ENCODE assay signal across 9 mouse cellular contexts in genomic region chr6:73221189-73221957, GRCm38 (mm10). TPM values are rescaled to one million over a fixed set of nuclear protein-coding genes. Genes with fewer than 3 reads are reported as not detected.
DNase-seq lines count a peak whose midpoint lies in the region; ATAC-seq and TF ChIP-seq lines count a peak whose summit lies in the region.
"Had no signal": no experiment of that assay in that cellular context is flagged by ENCODE, and none has a peak within 500 bp of the region (broad histone marks: within the 10 kb centered on the region; RNA-seq: fewer than 3 reads in every experiment).

Gene Dnah6, minus strand, starts transcription at chr6:73221651.

- TF ChIP-seq POLR2A in bone marrow macrophage, adult 2 months (IDR thresholded peaks at IDR 0.05; ENCODE audit: borderline replicate concordance, low read depth, low read length): no peak

- no peak within 1 kb of the TSS; the same call in 1 of the 2 replicates for H3K9ac ChIP-seq in embryonic facial prominence, embryonic 15.5 days
- H3K9ac ChIP-seq in heart, embryonic 11.5 days (ENCODE audit: low read depth, low read length): peak within 1 kb of the TSS; percentile 39
- peak within 1 kb of the TSS; percentile 27; the same call in 1 of the 2 replicates for H3K9ac ChIP-seq in kidney, embryonic 15.5 days
- 0 out of 2 replicates have a peak within 1 kb of the TSS, but pooled peaks have one; percentile 14 for H3K9ac ChIP-seq in limb, embryonic 15.5 days
- peak within 1 kb of the TSS; percentile 64 for H3K9ac ChIP-seq in midbrain, postnatal 0 days (replicated peaks; ENCODE audit: low read length, poor library complexity, severe bottlenecking)

- H3K4me3 ChIP-seq in bone marrow macrophage, adult 2 months (ENCODE audit: insufficient read depth, low read length): 0 out of 2 replicates have a peak within 1 kb of the TSS, but pooled peaks have one; percentile 10
- H3K4me3 ChIP-seq in embryonic facial prominence, embryonic 15.5 days (replicated peaks): peak within 1 kb of the TSS; percentile 40
- peak within 1 kb of the TSS; percentile 38 for H3K4me3 ChIP-seq in heart, embryonic 11.5 days (ENCODE audit: low read depth, low read length)
- H3K4me3 ChIP-seq in kidney, embryonic 15.5 days (replicated peaks): peak within 1 kb of the TSS; percentile 42
- peak within 1 kb of the TSS; percentile 38 for H3K4me3 ChIP-seq in limb, embryonic 15.5 days
- H3K4me3 ChIP-seq in midbrain, postnatal 0 days (ENCODE audit: low read depth, low read length): peak within 1 kb of the TSS; percentile 41

- peak within 1 kb of the TSS; percentile 67 for H3K4me2 ChIP-seq in embryonic facial prominence, embryonic 15.5 days (replicated peaks)
- peak within 1 kb of the TSS; percentile 73 for H3K4me2 ChIP-seq in heart, embryonic 11.5 days
- peak within 1 kb of the TSS; percentile 76 for H3K4me2 ChIP-seq in kidney, embryonic 15.5 days
- H3K4me2 ChIP-seq in limb, embryonic 15.5 days: peak within 1 kb of the TSS; percentile 61
- H3K4me2 ChIP-seq in midbrain, postnatal 0 days (ENCODE audit: low read depth, low read length, poor library complexity, severe bottlenecking): peak within 1 kb of the TSS; percentile 62

- no peak for TF ChIP-seq CTCF in bone marrow macrophage, adult 2 months (IDR thresholded peaks at IDR 0.05; ENCODE audit: low read depth, low read length)
- TF ChIP-seq CTCF in midbrain, postnatal 0 days (IDR thresholded peaks at IDR 0.05): no peak

- ATAC-seq in embryonic facial prominence, embryonic 15.5 days (ENCODE audit: insufficient number of reproducible peaks, low FRiP score, low TSS enrichment, low read depth): peak; percentile 96
- peak; percentile 92 for ATAC-seq in heart, embryonic 11.5 days (replicated peaks; ENCODE audit: insufficient number of reproducible peaks, low FRiP score, low TSS enrichment)
- peak; percentile 98 for ATAC-seq in kidney, embryonic 15.5 days (replicated peaks; ENCODE audit: low FRiP score)
- ATAC-seq in limb, embryonic 15.5 days (ENCODE audit: insufficient number of reproducible peaks, low FRiP score, low TSS enrichment, low read depth): peak; percentile 94
- peak; percentile 99 for ATAC-seq in midbrain, postnatal 0 days (ENCODE audit: low FRiP score)

- H3K27ac ChIP-seq in bone marrow macrophage, adult 2 months (ENCODE audit: insufficient read depth, low read depth, low read length): no peak within 1 kb of the TSS
- H3K27ac ChIP-seq in embryonic facial prominence, embryonic 15.5 days (replicated peaks): peak within 1 kb of the TSS; percentile 48; the same call in 1 of the 2 replicates
- peak within 1 kb of the TSS; percentile 91 for H3K27ac ChIP-seq in heart, embryonic 11.5 days (ENCODE audit: low read depth, low read length)
- H3K27ac ChIP-seq in kidney, embryonic 15.5 days: peak within 1 kb of the TSS; percentile 90
- no peak within 1 kb of the TSS for H3K27ac ChIP-seq in limb, embryonic 15.5 days
- H3K27ac ChIP-seq in midbrain, postnatal 0 days (ENCODE audit: low read depth, low read length): peak within 1 kb of the TSS; percentile 81

- peak; percentile 96 for DNase-seq in 3T3-L1 (ENCODE audit: low read depth, low spot score)
- DNase-seq in midbrain, postnatal 0 days (ENCODE audit: low spot score): peak; percentile 98
- peak; percentile 28 to 67 for DNase-seq in spleen, postnatal 10 days (ENCODE audit: low spot score in 2 of 2)

- no peaks in the 10 kb centered on the region for H3K36me3 ChIP-seq in embryonic facial prominence, embryonic 15.5 days
- H3K36me3 ChIP-seq in heart, embryonic 11.5 days (ENCODE audit: control insufficient read depth, insufficient read depth, low read length): no peaks in the 10 kb centered on the region
- no peaks in the 10 kb centered on the region for H3K36me3 ChIP-seq in kidney, embryonic 15.5 days
- H3K36me3 ChIP-seq in limb, embryonic 15.5 days: no peaks in the 10 kb centered on the region
- H3K36me3 ChIP-seq in midbrain, postnatal 0 days (ENCODE audit: insufficient read depth, low read length): no peaks in the 10 kb centered on the region
- H3K36me3 ChIP-seq: G1E had no signal

- H3K4me1 ChIP-seq in bone marrow macrophage, adult 2 months (ENCODE audit: control insufficient read depth, insufficient read depth, low read length): no peaks in the 10 kb centered on the region
- H3K4me1 ChIP-seq in embryonic facial prominence, embryonic 15.5 days: peaks cover 18% of the 10 kb centered on the region
- H3K4me1 ChIP-seq in heart, embryonic 11.5 days (ENCODE audit: control insufficient read depth, insufficient read depth, low read length): 0 out of 2 replicates have a peak, but pooled peaks cover 2% of the 10 kb centered on the region
- H3K4me1 ChIP-seq in kidney, embryonic 15.5 days: peaks cover 10% of the 10 kb centered on the region
- peaks cover 17% of the 10 kb centered on the region for H3K4me1 ChIP-seq in limb, embryonic 15.5 days
- H3K4me1 ChIP-seq in midbrain, postnatal 0 days (ENCODE audit: insufficient read depth, low read length): no peaks in the 10 kb centered on the region

- WGBS in embryonic facial prominence, embryonic 15.5 days: 29% methylated on average over 25 of the region's 25 CpGs
- WGBS in heart, embryonic 11.5 days (ENCODE audit: insufficient replicate concordance): 42% methylated on average over 25 of the region's 25 CpGs
- 33% methylated on average over 25 of the region's 25 CpGs for WGBS in kidney, embryonic 15.5 days
- WGBS in limb, embryonic 15.5 days: 30% methylated on average over 25 of the region's 25 CpGs
- 28% methylated on average over 25 of the region's 25 CpGs for WGBS in midbrain, postnatal 0 days

- no peaks in the 10 kb centered on the region for H3K27me3 ChIP-seq in embryonic facial prominence, embryonic 15.5 days
- no peaks in the 10 kb centered on the region for H3K27me3 ChIP-seq in heart, embryonic 11.5 days (ENCODE audit: control insufficient read depth, insufficient read depth, low read length)
- no peaks in the 10 kb centered on the region for H3K27me3 ChIP-seq in kidney, embryonic 15.5 days
- H3K27me3 ChIP-seq in limb, embryonic 15.5 days: no peaks in the 10 kb centered on the region
- no peaks in the 10 kb centered on the region for H3K27me3 ChIP-seq in midbrain, postnatal 0 days (ENCODE audit: insufficient read depth, low read length)

- H3K9me3 ChIP-seq in embryonic facial prominence, embryonic 15.5 days (replicated peaks): no peaks in the 10 kb centered on the region
- H3K9me3 ChIP-seq in heart, embryonic 11.5 days (replicated peaks; ENCODE audit: control insufficient read depth, low read length): no peaks in the 10 kb centered on the region
- no peaks in the 10 kb centered on the region for H3K9me3 ChIP-seq in kidney, embryonic 15.5 days (replicated peaks)
- no peaks in the 10 kb centered on the region for H3K9me3 ChIP-seq in limb, embryonic 15.5 days
- no peaks in the 10 kb centered on the region for H3K9me3 ChIP-seq in midbrain, postnatal 0 days (ENCODE audit: low read length)
- H3K9me3 ChIP-seq: G1E had no signal

RNA-seq across cellular contexts. Expression of gene Dnah6, which starts in this region (rescaled TPM):
- polyA plus RNA-seq in bone marrow macrophage, adult 2 months (2012; ENCODE audit: insufficient read depth, insufficient read length, missing spikeins): not detected in 2 replicates
- 0.34 and 0.61 TPM in 2 replicates for polyA plus RNA-seq in embryonic facial prominence, embryonic 15.5 days (2015; fragmentation: Nextera tagmentation; extraction: Ambion mirVana)
- polyA plus RNA-seq in heart, embryonic 11.5 days (2014; fragmentation: Nextera tagmentation; extraction: Ambion mirVana): 0.03 TPM in 1 of 2 replicates, not detected in the other
- 0.08 TPM in 2 replicates for polyA plus RNA-seq in kidney, embryonic 15.5 days (2015; fragmentation: Nextera tagmentation; extraction: Ambion mirVana)
- polyA plus RNA-seq in limb, embryonic 15.5 days (2015; fragmentation: Nextera tagmentation; extraction: Ambion mirVana): 0.02 and 0.06 TPM in 2 replicates
- 2.0 and 2.2 TPM in 2 replicates for total RNA-seq in midbrain, postnatal 0 days (2014; rRNA removed)
- polyA plus RNA-seq in midbrain, postnatal 0 days (2015; fragmentation: Nextera tagmentation; extraction: Ambion mirVana): 0.18 and 0.22 TPM in 2 replicates

Comparison
In these comparisons a context has a peak if more than half of its experiments do, and no peak if none do; other contexts are left out.
1. Peak in ATAC-seq, H3K4me3 ChIP-seq, H3K27ac ChIP-seq and H3K4me2 ChIP-seq in embryonic facial prominence, embryonic 15.5 days; RNA of the gene not detected or under 1 TPM.
2. Peak in ATAC-seq, H3K4me3 ChIP-seq, H3K27ac ChIP-seq, H3K9ac ChIP-seq and H3K4me2 ChIP-seq in heart, embryonic 11.5 days; RNA of the gene not detected or under 1 TPM.
3. Peak in ATAC-seq, H3K4me3 ChIP-seq, H3K27ac ChIP-seq, H3K9ac ChIP-seq and H3K4me2 ChIP-seq in kidney, embryonic 15.5 days; RNA of the gene not detected or under 1 TPM.
4. Peak in ATAC-seq, H3K4me3 ChIP-seq, H3K9ac ChIP-seq and H3K4me2 ChIP-seq in limb, embryonic 15.5 days; RNA of the gene not detected or under 1 TPM.
5. DNase-seq: peak in every context shown above with its lines; median percentile 98 in midbrain, postnatal 0 days; 96 in 3T3-L1; 48 in spleen, postnatal 10 days.